Mouse (Mus musculus): Measurements from ENCODE around the gene Col4a2.
"Not testable (repeated sequence)": the region's sequence is repeated elsewhere in the genome, so short reads cannot be mapped to it uniquely, and the experiment has no call there.

Col4a2 gene

DNA sequence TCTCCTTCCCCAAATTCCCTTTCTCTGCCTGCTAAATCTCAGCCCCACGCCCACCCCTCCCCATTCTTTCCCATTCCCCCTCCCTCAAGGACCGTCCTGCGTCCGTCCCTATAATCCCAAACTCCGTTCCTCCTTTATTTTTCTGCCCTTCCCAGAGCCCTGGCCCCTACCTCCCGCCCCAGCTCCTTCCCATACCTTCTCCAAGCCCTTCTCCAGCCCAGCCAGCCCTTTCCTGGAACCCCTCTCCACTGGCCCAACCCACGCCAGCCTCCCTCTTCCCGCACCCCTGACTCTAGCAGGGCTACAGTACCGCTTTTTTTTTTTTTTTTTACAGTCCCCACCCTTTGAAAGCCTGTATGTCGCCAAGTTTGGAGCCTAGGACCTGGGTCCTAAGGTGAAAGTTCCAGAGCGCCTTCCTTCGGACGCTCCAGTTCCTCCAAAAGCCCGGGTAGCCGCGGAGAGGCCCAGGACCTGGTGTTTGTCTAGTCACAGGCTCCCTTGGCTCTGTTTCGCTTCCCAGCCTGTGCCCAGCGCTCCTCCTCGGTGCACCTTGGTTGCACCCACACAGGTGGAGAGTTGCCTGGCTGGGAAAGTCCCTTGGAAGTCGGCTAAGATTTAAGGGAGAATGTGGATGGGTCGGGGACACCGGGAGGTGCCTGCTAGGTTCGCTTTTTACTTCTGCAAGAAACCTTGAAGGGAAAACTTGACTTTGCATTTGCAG, 166.4 kb downstream of the Col4a2 start:
- no peak for DNase-seq (ENCODE audit: low read depth, low spot score)

DNA sequence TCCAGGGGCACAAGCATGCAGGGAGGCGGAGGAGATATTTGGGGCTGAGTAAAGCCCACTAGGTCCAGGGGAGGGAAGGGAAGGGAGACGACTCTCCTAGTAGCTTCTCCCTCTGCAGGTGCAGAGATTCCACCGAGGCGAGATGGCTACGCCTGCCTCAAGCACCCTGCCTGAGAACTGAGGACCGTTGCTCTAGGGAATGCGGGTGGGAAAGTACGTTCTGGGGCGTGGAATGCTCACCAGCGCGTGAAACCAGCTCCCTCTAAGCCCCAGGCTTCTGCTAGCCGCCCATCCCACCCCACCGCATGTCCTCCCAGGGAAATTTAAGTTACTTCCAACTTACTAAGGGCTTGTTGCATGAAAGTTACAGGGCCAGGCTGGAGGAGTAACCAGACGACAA, 167.0 kb downstream of the Col4a2 start:
- no peak for DNase-seq (ENCODE audit: low read depth, low spot score)

DNA sequence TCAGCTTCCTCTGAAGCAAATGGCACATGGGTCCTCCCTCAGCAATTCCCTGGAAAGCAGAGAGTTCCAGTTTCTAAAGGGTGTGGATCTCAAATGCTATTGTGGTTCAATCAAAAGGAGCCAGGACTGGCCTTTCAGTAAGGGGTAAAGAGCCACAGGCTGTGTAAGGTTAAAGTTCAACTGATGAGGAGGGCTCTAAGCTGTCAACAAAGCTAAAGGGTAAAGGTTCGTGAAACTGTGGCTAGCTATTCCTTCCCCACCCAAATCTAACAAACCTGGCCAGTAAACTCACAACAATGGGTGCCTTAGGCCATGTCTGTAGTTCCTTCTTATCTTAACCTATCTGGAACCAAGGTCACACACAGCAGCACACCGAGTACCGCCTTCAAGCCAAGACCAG, 169.3 kb downstream of the Col4a2 start:
- DNase-seq (ENCODE audit: low read depth, low spot score), result no peak

DNA sequence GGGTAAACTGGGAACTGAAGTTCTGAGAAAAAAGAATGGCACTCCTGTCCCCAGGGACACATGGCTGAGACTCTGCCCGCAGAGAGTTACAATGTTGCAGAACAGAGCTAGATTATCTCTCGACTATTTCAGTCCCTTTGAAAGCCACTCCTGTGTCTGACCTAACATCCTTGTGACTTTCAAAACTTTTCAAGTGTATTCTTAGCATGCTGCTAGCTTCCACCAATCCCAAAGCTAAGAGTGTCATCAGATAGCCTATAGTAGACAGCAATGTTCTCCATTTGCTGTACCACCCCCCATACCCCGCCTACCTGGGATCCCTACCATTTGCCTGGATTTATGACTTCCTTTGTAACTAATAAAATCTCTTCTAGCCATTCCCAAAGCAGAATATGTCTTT, 169.9 kb downstream of the Col4a2 start:
- DNase-seq (ENCODE audit: low read depth, low spot score), result no peak

DNA sequence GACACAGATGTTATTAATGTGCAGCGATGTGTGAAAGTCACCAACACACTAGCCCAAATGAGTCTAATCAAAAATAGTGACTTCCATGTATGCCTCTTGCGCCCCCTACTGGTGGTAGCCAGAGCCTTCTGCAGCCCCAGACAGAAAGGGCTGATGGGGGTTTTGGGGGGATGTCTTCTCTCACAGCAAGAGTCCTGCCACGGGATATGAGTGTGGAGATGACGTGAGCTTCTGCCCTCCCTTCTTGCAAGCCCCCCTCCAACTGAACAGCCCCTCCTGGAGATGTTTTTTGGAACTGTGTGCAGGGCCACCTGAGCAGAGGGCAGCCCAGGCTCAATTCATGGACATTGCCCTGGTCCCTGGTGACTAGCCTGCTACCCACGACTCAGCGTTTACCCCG, 173.5 kb downstream of the Col4a2 start:
- DNase-seq (ENCODE audit: low read depth, low spot score), result peak; percentile 74

DNA sequence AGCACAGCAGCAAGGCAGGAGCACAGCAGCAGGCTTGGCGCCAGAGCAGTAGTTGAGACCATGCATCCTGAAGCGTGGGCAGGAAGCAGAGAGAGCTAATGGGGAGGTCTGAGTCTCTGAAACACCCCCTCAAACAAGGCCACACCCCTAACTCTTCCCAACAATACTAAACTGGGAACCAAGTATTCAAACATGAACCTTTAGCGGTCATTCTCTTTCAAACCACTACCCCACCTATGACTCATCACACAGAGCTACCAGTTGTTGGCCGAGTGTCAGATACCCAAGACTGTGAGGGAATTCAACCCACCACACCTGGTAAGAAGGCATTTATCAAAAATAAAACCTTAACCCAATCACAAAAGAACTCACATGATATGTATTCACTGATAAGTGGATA, 174.6 kb downstream of the Col4a2 start:
- DNase-seq (ENCODE audit: low read depth, low spot score), result no peak

DNA sequence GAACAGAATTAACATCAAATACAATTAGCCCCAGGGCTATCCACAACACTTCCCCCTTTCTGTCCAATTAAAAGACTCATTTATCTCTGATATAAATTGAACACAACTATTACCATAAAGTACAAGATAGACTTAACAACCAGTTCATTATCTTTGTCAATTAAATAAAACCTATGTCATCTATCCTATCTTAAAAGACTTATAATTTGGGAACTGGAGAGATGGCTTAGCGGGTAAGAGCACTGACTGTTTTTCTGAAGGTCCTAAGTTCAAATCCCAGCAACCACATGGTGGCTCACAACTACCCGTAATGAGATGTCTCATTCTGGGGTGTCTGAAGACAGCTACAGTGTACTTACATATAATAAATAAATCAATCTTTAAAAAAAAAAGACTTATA, 179.7 kb downstream of the Col4a2 start:
- DNase-seq (ENCODE audit: low read depth, low spot score), result not testable (repeated sequence)

DNA sequence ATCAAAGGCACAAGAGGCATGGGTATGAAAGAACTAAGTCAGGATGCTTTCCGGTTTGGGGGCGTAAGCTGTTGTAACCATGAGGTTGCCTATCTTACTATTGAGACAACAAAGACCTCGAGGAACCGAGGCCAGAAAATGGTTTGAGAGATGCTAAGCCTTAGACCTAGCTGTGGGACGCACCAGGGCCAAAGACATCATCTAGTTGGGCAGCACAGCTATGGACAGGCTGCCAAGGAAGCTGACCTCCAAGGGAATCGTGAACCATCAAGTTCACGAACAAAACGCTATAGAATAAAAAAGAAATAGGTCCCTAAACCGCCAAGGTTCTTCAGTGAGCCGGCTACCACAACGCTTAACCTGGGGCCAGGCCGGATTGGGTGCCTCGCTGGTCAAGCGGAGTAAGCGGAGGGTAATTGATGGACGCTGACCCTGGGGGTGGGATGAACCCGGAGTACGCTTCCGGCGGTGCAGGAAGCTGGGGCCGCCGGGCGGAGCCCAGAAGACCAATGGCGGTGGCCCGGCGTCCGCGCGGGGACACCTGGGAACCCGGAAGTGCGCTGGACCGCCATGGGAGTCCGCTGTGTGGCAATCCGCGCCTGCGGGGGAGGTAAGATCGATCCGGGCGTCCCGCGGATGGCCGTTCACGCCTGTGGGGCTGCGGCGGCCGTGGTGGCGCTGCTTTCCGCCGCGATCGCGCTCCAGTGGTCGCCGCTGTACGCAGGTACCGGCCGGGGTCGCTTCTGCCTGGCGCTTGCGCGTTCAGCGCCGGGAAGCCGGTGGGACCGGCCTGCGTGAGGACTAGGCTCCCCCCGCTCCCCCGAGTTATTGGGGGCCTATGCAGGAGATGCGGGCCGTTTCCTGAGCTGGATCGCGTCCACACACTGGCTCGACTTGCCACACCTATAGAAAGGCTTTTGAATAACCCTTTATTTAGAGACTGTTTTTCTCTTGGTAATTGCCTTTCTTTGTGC, 184.7 kb downstream of the Col4a2 start, which contains the start of gene Naxd:
Gene Naxd (plus strand): TSS at position 490 of the 974 bp plus-strand sequence.
- DNase-seq (ENCODE audit: low read depth, low spot score), result peak; percentile 82

DNA sequence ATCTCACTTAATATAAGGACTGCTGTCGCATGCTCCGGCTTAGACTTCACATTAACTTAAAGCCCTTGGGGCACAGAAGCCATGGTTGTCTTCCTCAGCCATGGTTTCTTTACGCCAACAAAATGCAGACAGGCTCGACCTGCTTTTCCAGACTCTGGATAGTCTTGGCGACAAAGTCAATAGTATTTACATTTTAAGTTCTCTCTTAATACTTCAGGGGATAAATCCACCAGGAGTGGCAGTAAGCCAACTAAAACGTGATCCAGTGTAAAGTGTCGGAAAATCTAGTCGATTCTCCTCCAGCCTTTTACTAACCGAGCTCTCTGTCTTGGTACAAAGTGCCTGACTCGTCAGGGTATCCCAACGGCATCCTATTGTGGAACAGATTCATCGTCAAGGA, 185.7 kb downstream of the Col4a2 start:
- DNase-seq (ENCODE audit: low read depth, low spot score), result no peak
